Mouse (Mus musculus) heart, embryonic 16.5 days (tissue): Measurements from ENCODE around the gene Pde7b. TPM values are rescaled to one million over a fixed set of nuclear protein-coding genes. Genes with fewer than 3 reads are reported as not detected.

Experiments used
- ATAC-seq: fragments of 200-750 bp; cut with Nextera tagmentation; replicated peaks from 2 replicates; pipeline ENCODE4 v1.8.0; 2017; ENCODE audit warnings: moderate number of reproducible peaks; ENCODE audit not compliant: insufficient read depth, low FRiP score; ENCODE audit errors: extremely low read depth
- H3K27ac ChIP-seq: fragments of 300-500 bp; sonication (generic); 2 replicates; pipeline ENCODE4 v1.5.1; 2014; ENCODE audit warnings: mild to moderate bottlenecking, low read length, control low read depth, moderate library complexity
- H3K27me3 ChIP-seq: fragments of 300-500 bp; sonication (generic); 2 replicates; pipeline ENCODE4 v1.6.1; 2014; ENCODE audit warnings: low read length, mixed read lengths; ENCODE audit not compliant: control insufficient read depth, insufficient read depth
- H3K36me3 ChIP-seq: fragments of 300-500 bp; sonication (generic); 2 replicates; pipeline ENCODE4 v1.6.1; 2014; ENCODE audit not compliant: control insufficient read depth, insufficient read depth
- H3K4me1 ChIP-seq: fragments of 300-500 bp; sonication (generic); 2 replicates; pipeline ENCODE4 v1.6.1; 2014; ENCODE audit warnings: low read length, mixed read lengths; ENCODE audit not compliant: control insufficient read depth, insufficient read depth
- H3K4me2 ChIP-seq: fragments of 300-500 bp; sonication (generic); 2 replicates; pipeline ENCODE4 v1.6.1; 2014; ENCODE audit warnings: low read depth, mild to moderate bottlenecking, control low read depth, low read length
- H3K4me3 ChIP-seq: fragments of 300-500 bp; sonication (generic); 2 replicates; pipeline ENCODE4 v1.5.1; 2014; ENCODE audit warnings: mild to moderate bottlenecking, control low read depth, low read length
- H3K9ac ChIP-seq: fragments of 300-500 bp; sonication (generic); 2 replicates; pipeline ENCODE4 v1.6.1; 2014; ENCODE audit warnings: low read length, control low read depth
- H3K9me3 ChIP-seq: fragments of 300-500 bp; sonication (generic); replicated peaks from 2 replicates; pipeline ENCODE4 v1.6.1; 2016; ENCODE audit warnings: low read length; ENCODE audit not compliant: control insufficient read depth
- WGBS: fragments of 180-500 bp; shearing (Covaris S2); extraction: QIAGEN DNeasy Blood & Tissue Kit; methylation state at CpG from one replicate; pipeline ENCODE4 v1.1.7; 2014; 5-methylcytosine and 5-hydroxymethylcytosine counted together
- polyA plus RNA-seq: library from polyadenylated mRNA; unstranded; fragments of >200 nt; fragmentation: Nextera tagmentation; extraction: Ambion mirVana; gene quantifications from 2 replicates; pipeline ENCODE4 v1.2.1, GENCODE M21; 2015

The Pde7b gene
- polyA plus RNA-seq, 1 experiment from 2014 or later, result 4.0 TPM

- Histone ChIP-seq H3K27ac (no peak overlapping the region), H3K36me3 (no peaks in the 10 kb centered on the region), H3K9ac (no peak overlapping the region), H3K9me3 (no peaks in the 10 kb centered on the region), H3K4me2 (no peak overlapping the region), H3K4me1 (no peaks in the 10 kb centered on the region), H3K4me3 (no peak overlapping the region), H3K27me3 (no peaks in the 10 kb centered on the region)
- WGBS, result 87% methylated on average over 5 of the region's 5 CpGs
- ATAC-seq, result no peak
These were observed 25.9 kb upstream of the Pde7b start for GRCm38 (mm10) chr10:20750642-20751251.

- Histone ChIP-seq H3K27me3 (no peaks in the 10 kb centered on the region), H3K27ac (no peak overlapping the region), H3K9me3 (no peaks in the 10 kb centered on the region), H3K4me3 (no peak overlapping the region), H3K4me2 (no peak overlapping the region), H3K9ac (no peak overlapping the region), H3K36me3 (no peaks in the 10 kb centered on the region), H3K4me1 (no peaks in the 10 kb centered on the region)
- no peak for ATAC-seq
- WGBS, result 89% methylated on average over 8 of the region's 8 CpGs
These were observed 24.1 kb upstream of the Pde7b start for GRCm38 (mm10) chr10:20748938-20749337.

GRCm38 (mm10) chr10:20747229-20747628 is 22.4 kb upstream of the Pde7b start:
- Histone ChIP-seq H3K27me3 (no peaks in the 10 kb centered on the region), H3K9ac (no peak overlapping the region), H3K4me2 (no peak overlapping the region), H3K9me3 (no peaks in the 10 kb centered on the region), H3K36me3 (no peaks in the 10 kb centered on the region), H3K4me1 (no peaks in the 10 kb centered on the region), H3K4me3 (no peak overlapping the region), H3K27ac (no peak overlapping the region)
- WGBS, result 76% methylated on average over 4 of the region's 4 CpGs
- ATAC-seq, result no peak

GRCm38 (mm10) chr10:20739801-20740200 is 14.9 kb upstream of the Pde7b start:
- no peaks in the 10 kb centered on the region for H3K27me3 ChIP-seq
- no peak overlapping the region for H3K9ac ChIP-seq
- ATAC-seq, result no peak
- no peak overlapping the region for H3K4me3 ChIP-seq
- H3K4me1 ChIP-seq, result no peaks in the 10 kb centered on the region
- 69% methylated on average over 3 of the region's 3 CpGs for WGBS
- H3K4me2 ChIP-seq, result no peak overlapping the region
- no peaks in the 10 kb centered on the region for H3K36me3 ChIP-seq
- no peak overlapping the region for H3K27ac ChIP-seq
- H3K9me3 ChIP-seq, result no peaks in the 10 kb centered on the region

- no peak for ATAC-seq
- no peak overlapping the region for H3K4me3 ChIP-seq
These were observed 12.3 kb upstream of the Pde7b start for GRCm38 (mm10) chr10:20737146-20737545.

GRCm38 (mm10) chr10:20735775-20736449 is 11.0 kb upstream of the Pde7b start:
- Histone ChIP-seq H3K4me1 (no peaks in the 10 kb centered on the region), H3K27me3 (no peaks in the 10 kb centered on the region), H3K36me3 (no peaks in the 10 kb centered on the region), H3K9ac (no peak overlapping the region), H3K9me3 (no peaks in the 10 kb centered on the region), H3K4me3 (no peak overlapping the region), H3K4me2 (no peak overlapping the region), H3K27ac (no peak overlapping the region)
- 53% methylated on average over 3 of the region's 3 CpGs for WGBS
- ATAC-seq, result no peak

More at GRCm38 (mm10) chr10:20737146-20737545, 12.3 kb upstream of the Pde7b start:
- Histone ChIP-seq H3K4me2 (no peak overlapping the region), H3K27me3 (no peaks in the 10 kb centered on the region), H3K4me1 (no peaks in the 10 kb centered on the region), H3K9ac (no peak overlapping the region), H3K9me3 (no peaks in the 10 kb centered on the region), H3K27ac (no peak overlapping the region), H3K36me3 (no peaks in the 10 kb centered on the region)
- WGBS, result 58% methylated on average over 4 of the region's 4 CpGs

GRCm38 (mm10) chr10:20733576-20733975 is 8.7 kb upstream of the Pde7b start:
- WGBS, result 63% methylated on average over 5 of the region's 5 CpGs
- Histone ChIP-seq H3K4me1 (no peaks in the 10 kb centered on the region), H3K27me3 (no peaks in the 10 kb centered on the region), H3K9ac (no peak overlapping the region), H3K27ac (no peak overlapping the region), H3K4me3 (no peak overlapping the region), H3K4me2 (no peak overlapping the region), H3K9me3 (no peaks in the 10 kb centered on the region), H3K36me3 (no peaks in the 10 kb centered on the region)
- no peak for ATAC-seq

- Histone ChIP-seq H3K27ac (no peak overlapping the region), H3K36me3 (no peaks in the 10 kb centered on the region), H3K27me3 (no peaks in the 10 kb centered on the region), H3K4me1 (no peaks in the 10 kb centered on the region), H3K9me3 (no peaks in the 10 kb centered on the region), H3K4me3 (no peak overlapping the region), H3K9ac (no peak overlapping the region), H3K4me2 (no peak overlapping the region)
- no peak for ATAC-seq
- 61% methylated on average over 2 of the region's 2 CpGs for WGBS
These were observed 7.3 kb upstream of the Pde7b start for GRCm38 (mm10) chr10:20732180-20732579.

- WGBS, result 76% methylated on average over 1 of the region's 1 CpGs
- Histone ChIP-seq H3K27ac (no peak overlapping the region), H3K9me3 (no peaks in the 10 kb centered on the region), H3K27me3 (no peaks in the 10 kb centered on the region), H3K4me3 (no peak overlapping the region), H3K4me2 (no peak overlapping the region), H3K4me1 (no peaks in the 10 kb centered on the region), H3K9ac (no peak overlapping the region), H3K36me3 (no peaks in the 10 kb centered on the region)
- no peak for ATAC-seq
These were observed 5.2 kb upstream of the Pde7b start for GRCm38 (mm10) chr10:20730034-20730433.
